Mouse (Mus musculus): ENCODE results near the gene Ccr1.

GRCm38 (mm10) chr9:123933716-123934445 is 34.6 kb downstream of the Ccr1 start:
- TF ChIP-seq TAL1 (IDR thresholded peaks at IDR 0.05; ENCODE audit: low read length) (no peak), GATA1 (IDR thresholded peaks at IDR 0.05; ENCODE audit: low read length) (no peak)
